ENCODE assay signal across 8 mouse cellular contexts in genomic region chr9:35569571-35570534, GRCm38 (mm10). TPM values are rescaled to one million over a fixed set of nuclear protein-coding genes. Genes with fewer than 3 reads are reported as not detected.
DNase-seq lines count a peak whose midpoint lies in the region; ATAC-seq lines count a peak whose summit lies in the region.

Gene Pate2 (plus strand): TSS chr9:35570284.
Gene Hyls1 (minus strand): TSS chr9:35570398.

- DNase-seq in Muller cell, postnatal 12 days (ENCODE audit: inconsistent ontology term) = peak; percentile 99
- peak; percentile 95 for DNase-seq in cerebellum, adult 9-11 months
- peak; percentile 91 to 94 for DNase-seq in frontal cortex, adult 2 months (ENCODE audit: extremely low spot score in 1 of 2, low spot score in 1 of 2)
- DNase-seq in hindbrain, embryonic 11.5 days (ENCODE audit: low spot score) = peak; percentile 95
- DNase-seq in layer of hippocampus, postnatal 10 days (ENCODE audit: low spot score in 2 of 2) = peak; percentile 85 to 90
- peak; percentile 96 for DNase-seq in lung, postnatal 10 days
- peak; percentile 90 for DNase-seq in ovary, postnatal 36 days (ENCODE audit: low spot score)
- DNase-seq in thymus, postnatal 25 days = peak; percentile 93

- peak within 1 kb of the TSS; percentile 79 for H3K4me3 ChIP-seq in hindbrain, embryonic 11.5 days (ENCODE audit: low read depth, low read length)

- H3K9ac ChIP-seq in hindbrain, embryonic 11.5 days (ENCODE audit: low read depth, low read length) = peak within 1 kb of the TSS; percentile 85

- H3K9me3 ChIP-seq in hindbrain, embryonic 11.5 days (ENCODE audit: control insufficient read depth, low read length) = no peaks in the 10 kb centered on the region

- peak within 1 kb of the TSS; percentile 87 for H3K27ac ChIP-seq in hindbrain, embryonic 11.5 days (ENCODE audit: low read depth, low read length)

- H3K4me1 ChIP-seq in hindbrain, embryonic 11.5 days (replicated peaks; ENCODE audit: control insufficient read depth, insufficient read depth, low read length) = no peaks in the 10 kb centered on the region

- no peaks in the 10 kb centered on the region for H3K27me3 ChIP-seq in hindbrain, embryonic 11.5 days (ENCODE audit: control insufficient read depth, insufficient read depth, low read length)

- peaks cover 4% of the 10 kb centered on the region; the same call in 1 of the 2 replicates for H3K36me3 ChIP-seq in hindbrain, embryonic 11.5 days (ENCODE audit: control insufficient read depth, insufficient read depth, low read length)

- under 1% methylated on average over 86 of the region's 86 CpGs for WGBS in hindbrain, embryonic 11.5 days

- peak within 1 kb of the TSS; percentile 77 for H3K4me2 ChIP-seq in hindbrain, embryonic 11.5 days (replicated peaks; ENCODE audit: low read depth, low read length)

- peak; percentile 97 for ATAC-seq in hindbrain, embryonic 11.5 days (ENCODE audit: low FRiP score)

RNA-seq across cellular contexts. Expression of gene Pate2, which starts in this region (rescaled TPM):
- 0.57 and 0.70 TPM in 2 replicates for polyA plus RNA-seq in frontal cortex, adult 2 months (2012; rRNA removed)
- 0.64 and 1.3 TPM in 2 replicates for polyA plus RNA-seq in hindbrain, embryonic 11.5 days (2014; fragmentation: Nextera tagmentation; extraction: Ambion mirVana)
- total RNA-seq in layer of hippocampus, postnatal 10 days (2021) = 1 to 10 TPM; 1.5 to 2.3 TPM

RNA-seq across cellular contexts. Expression of gene Hyls1, which starts in this region (rescaled TPM):
- polyA plus RNA-seq in frontal cortex, adult 2 months (2012; rRNA removed) = 5.0 and 6.2 TPM in 2 replicates
- 29.9 and 32.4 TPM in 2 replicates for polyA plus RNA-seq in hindbrain, embryonic 11.5 days (2014; fragmentation: Nextera tagmentation; extraction: Ambion mirVana)
- total RNA-seq in layer of hippocampus, postnatal 10 days (2021) = 10 to 100 TPM; 12.5 to 14.6 TPM

Comparison
In these comparisons a context has a peak if more than half of its experiments do, and no peak if none do; other contexts are left out.
1. Peak in every context shown above with its lines: DNase-seq, ATAC-seq, H3K4me3 ChIP-seq and H3K27ac ChIP-seq.